Mouse (Mus musculus): Measurements from ENCODE around the gene Rspo3.

The Rspo3 gene

GRCm38 (mm10) chr10:29432935-29433453 is 102.7 kb downstream of the Rspo3 start:
- DNase-seq (ENCODE audit: low spot score): no peak

GRCm38 (mm10) chr10:29426660-29427059 is 109.0 kb downstream of the Rspo3 start:
- DNase-seq (ENCODE audit: low spot score): no peak

- DNase-seq (ENCODE audit: low spot score): no peak
These were observed 111.1 kb downstream of the Rspo3 start for GRCm38 (mm10) chr10:29424571-29424970.

GRCm38 (mm10) chr10:29414361-29414760 is 121.3 kb downstream of the Rspo3 start:
- DNase-seq (ENCODE audit: low spot score): no peak

GRCm38 (mm10) chr10:29402656-29403268 is 132.9 kb downstream of the Rspo3 start:
- peak; percentile 6 for DNase-seq (ENCODE audit: low spot score)

All from embryo, embryonic 10 days (tissue).